Mouse (Mus musculus) MEL (cell line): ENCODE data around the gene Kcnc3. TPM values are rescaled to one million over a fixed set of nuclear protein-coding genes. Genes with fewer than 3 reads are reported as not detected.

Source experiments
- DNase-seq: peaks from one replicate; pipeline ENCODE4 v3.0.0; 2011; ENCODE audit warnings: low read depth, low spot score
- H3K27ac ChIP-seq: 2 replicates; pipeline ENCODE4 v1.5.1; 2012; ENCODE audit warnings: low read depth, mild to moderate bottlenecking, control low read depth, low read length, moderate library complexity; ENCODE audit not compliant: control insufficient read depth
- H3K27me3 ChIP-seq, 2 experiments: fragments of 150-350 bp in 1 of 2; sonication (generic) in 1 of 2; 2 replicates each; pipeline ENCODE4 v1.6.1; 2012; ENCODE audit warnings: low read length in 2 of 2, mild to moderate bottlenecking in 2 of 2, improper control_type of control experiment in 1 of 2, moderate library complexity in 1 of 2; ENCODE audit not compliant: insufficient read depth in 2 of 2, control insufficient read depth in 1 of 2
- H3K36me3 ChIP-seq, 2 experiments: 2 replicates each; pipeline ENCODE4 v1.6.1; 2012 to 2014; ENCODE audit warnings: low read length in 2 of 2, improper control_type of control experiment in 1 of 2, inconsistent platforms in 1 of 2, mild to moderate bottlenecking in 1 of 2; ENCODE audit not compliant: insufficient read depth in 2 of 2, control insufficient read depth in 1 of 2
- H3K4me1 ChIP-seq, 2 experiments: fragments of 150-350 bp in 1 of 2; sonication (generic) in 1 of 2; 2 replicates each; pipeline ENCODE4 v1.6.1; 2012; ENCODE audit warnings: low read length in 2 of 2, improper control_type of control experiment in 1 of 2, mild to moderate bottlenecking in 1 of 2; ENCODE audit not compliant: insufficient read depth in 2 of 2, control insufficient read depth in 1 of 2
- H3K4me3 ChIP-seq, 2 experiments: fragments of 150-350 bp in 1 of 2; sonication (generic) in 1 of 2; 2 replicates each; pipeline ENCODE4 v1.5.1; 2012; ENCODE audit warnings: low read depth in 2 of 2, low read length in 2 of 2, mild to moderate bottlenecking in 2 of 2, moderate library complexity in 2 of 2, control low read depth in 1 of 2, improper control_type of control experiment in 1 of 2; ENCODE audit not compliant: control insufficient read depth in 1 of 2, insufficient read depth in 1 of 2
- H3K79me2 ChIP-seq: 2 replicates; pipeline ENCODE4 v1.6.1; 2012; ENCODE audit warnings: mild to moderate bottlenecking, low read length, moderate library complexity; ENCODE audit not compliant: control insufficient read depth, poor library complexity, insufficient read depth
- H3K9ac ChIP-seq: 2 replicates; pipeline ENCODE4 v1.6.1; 2012; ENCODE audit warnings: low read depth, mild to moderate bottlenecking, control low read depth, low read length, moderate library complexity; ENCODE audit not compliant: control insufficient read depth, poor library complexity, severe bottlenecking
- H3K9me3 ChIP-seq: fragments of 150-350 bp; sonication (generic); replicated peaks from 2 replicates; pipeline ENCODE4 v1.6.1; 2012; ENCODE audit warnings: mild to moderate bottlenecking, low read length, improper control_type of control experiment, moderate library complexity; ENCODE audit not compliant: insufficient read depth
- CHD2 ChIP-seq: IDR thresholded peaks from 2 replicates; pipeline ENCODE4 v1.6.1; 2011; ENCODE audit warnings: low read length, improper control_type of control experiment
- CTCF ChIP-seq, 3 experiments: IDR thresholded peaks in 2 of 3; conservative IDR thresholded peaks in 1 of 3; 2 replicates each; pipeline ENCODE4 v1.5.1; 2011 to 2012; ENCODE audit warnings: low read length in 3 of 3, low read depth in 2 of 3, mild to moderate bottlenecking in 2 of 3, improper control_type of control experiment in 1 of 3, inconsistent platforms in 1 of 3, mixed read lengths in 1 of 3, moderate library complexity in 1 of 3; ENCODE audit not compliant: control insufficient read depth in 1 of 3, insufficient read depth in 1 of 3, poor library complexity in 1 of 3, severe bottlenecking in 1 of 3
- E2F4 ChIP-seq: IDR thresholded peaks from 2 replicates; pipeline ENCODE4 v1.6.1; 2011; ENCODE audit warnings: low read depth, low read length, improper control_type of control experiment, borderline replicate concordance
- ELF1 ChIP-seq: IDR thresholded peaks from 2 replicates; pipeline ENCODE4 v1.6.1; 2014; ENCODE audit warnings: low read depth, mild to moderate bottlenecking, inconsistent platforms, low read length, improper control_type of control experiment, moderate library complexity
- EP300 ChIP-seq, 2 experiments: IDR thresholded peaks; 2 replicates each; pipeline ENCODE4 v1.6.1; 2011; ENCODE audit warnings: improper control_type of control experiment in 2 of 2, low read length in 2 of 2, low read depth in 1 of 2, mild to moderate bottlenecking in 1 of 2
- ETS1 ChIP-seq: IDR thresholded peaks from 2 replicates; pipeline ENCODE4 v1.6.1; 2012; ENCODE audit warnings: low read depth, mild to moderate bottlenecking, inconsistent platforms, low read length, improper control_type of control experiment, moderate library complexity
- GATA1 ChIP-seq: IDR thresholded peaks from 2 replicates; pipeline ENCODE4 v1.6.1; 2011; ENCODE audit warnings: low read depth, low read length, improper control_type of control experiment
- JUND ChIP-seq: IDR thresholded peaks from 2 replicates; pipeline ENCODE4 v1.6.1; 2011; ENCODE audit warnings: low read depth, mild to moderate bottlenecking, improper control_type of control experiment, low read length
- MAX ChIP-seq: IDR thresholded peaks from 2 replicates; pipeline ENCODE4 v1.6.1; 2011; ENCODE audit warnings: low read length, improper control_type of control experiment
- MEF2A ChIP-seq: IDR thresholded peaks from 2 replicates; pipeline ENCODE4 v1.6.1; 2014; ENCODE audit warnings: low read depth, mild to moderate bottlenecking, inconsistent platforms, low read length, improper control_type of control experiment; ENCODE audit not compliant: poor library complexity, insufficient replicate concordance, severe bottlenecking; ENCODE audit errors: extremely low read depth
- MXI1 ChIP-seq: IDR thresholded peaks from 2 replicates; pipeline ENCODE4 v1.6.1; 2011; ENCODE audit warnings: mild to moderate bottlenecking, low read depth, low read length, improper control_type of control experiment
- POLR2A ChIP-seq, 2 experiments: IDR thresholded peaks; 2 replicates each; pipeline ENCODE4 v1.6.1; 2011 to 2012; ENCODE audit warnings: low read length in 2 of 2, mild to moderate bottlenecking in 2 of 2, control low read depth in 1 of 2, improper control_type of control experiment in 1 of 2, low read depth in 1 of 2, moderate library complexity in 1 of 2; ENCODE audit not compliant: control insufficient read depth in 1 of 2, insufficient read depth in 1 of 2, poor library complexity in 1 of 2
- POLR2AphosphoS2 ChIP-seq: IDR thresholded peaks from 2 replicates; pipeline ENCODE4 v1.6.1; 2011; ENCODE audit warnings: low read length, improper control_type of control experiment
- POLR2AphosphoS5 ChIP-seq: IDR thresholded peaks from 2 replicates; pipeline ENCODE4 v1.6.1; 2012; ENCODE audit warnings: low read depth, borderline replicate concordance, mild to moderate bottlenecking, inconsistent platforms, low read length, moderate library complexity, mixed read lengths
- TCF12 ChIP-seq: IDR thresholded peaks from 2 replicates; pipeline ENCODE4 v1.6.1; 2014; ENCODE audit warnings: low read depth, mild to moderate bottlenecking, inconsistent platforms, low read length, improper control_type of control experiment, moderate library complexity
- USF1 ChIP-seq: IDR thresholded peaks from 2 replicates; pipeline ENCODE4 v1.6.1; 2014; ENCODE audit warnings: low read depth, mild to moderate bottlenecking, inconsistent platforms, low read length, improper control_type of control experiment, moderate library complexity
- ZC3H11A ChIP-seq: IDR thresholded peaks from 2 replicates; pipeline ENCODE4 v1.6.1; 2012; ENCODE audit warnings: low read depth, mild to moderate bottlenecking, inconsistent platforms, low read length, improper control_type of control experiment
- ZKSCAN1 ChIP-seq: IDR thresholded peaks from 2 replicates; pipeline ENCODE4 v1.6.1; 2012; ENCODE audit warnings: low read depth, mild to moderate bottlenecking, inconsistent platforms, low read length, improper control_type of control experiment, moderate library complexity
- ZMIZ1 ChIP-seq: IDR thresholded peaks from 2 replicates; pipeline ENCODE4 v1.6.1; 2012; ENCODE audit warnings: low read depth, mild to moderate bottlenecking, inconsistent platforms, low read length, improper control_type of control experiment, moderate library complexity
- polyA plus RNA-seq, 2 experiments: library from polyadenylated mRNA; stranded (reverse) in 1 of 2; unstranded in 1 of 2; fragments of >175 nt in 1 of 2; fragments of >200 nt in 1 of 2; gene quantifications; 2 replicates each; pipeline versions ENCODE4 v1.2.1 to v1.2.4; 2012; ENCODE audit warnings: low replicate concordance in 2 of 2, low read depth in 1 of 2; ENCODE audit not compliant: insufficient read length in 2 of 2, insufficient read depth in 1 of 2, missing spikeins in 1 of 2
- total RNA-seq: library from RNA; depleted of rRNA; stranded (reverse); fragments of 300-350 nt; gene quantifications from 2 replicates; pipeline ENCODE4 v1.2.3, GENCODE M21; 2012

Kcnc3 gene
- total and polyA plus RNA-seq, 3 experiments: not detected

DNA sequence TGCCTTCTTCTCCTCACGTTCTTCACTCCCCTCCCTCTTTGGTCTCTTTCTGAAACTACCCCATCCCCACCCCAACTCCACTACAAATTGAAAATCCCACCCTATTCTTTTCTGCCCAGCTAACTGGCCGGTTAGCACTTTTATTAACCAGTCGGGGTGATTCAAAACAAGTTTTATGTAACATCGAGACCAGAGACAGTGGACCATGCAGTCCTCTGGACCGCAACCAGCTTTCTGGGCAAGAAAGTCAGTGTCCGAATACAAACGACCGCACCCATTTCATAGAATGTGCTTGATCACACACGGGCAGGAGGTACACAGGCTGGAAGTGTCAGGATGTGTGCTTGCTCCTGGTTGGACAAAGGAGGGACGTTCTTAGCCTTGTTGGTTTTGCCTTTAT is 26.0 kb upstream of the Kcnc3 start:
- H3K9me3 ChIP-seq: no peaks in the 10 kb centered on the region
- no peak overlapping the region for H3K9ac ChIP-seq
- no peaks in the 10 kb centered on the region for H3K4me1 ChIP-seq
- no peaks in the 10 kb centered on the region for H3K79me2 ChIP-seq
- DNase-seq: no peak
- no peak overlapping the region for H3K27ac ChIP-seq
- H3K4me3 ChIP-seq: no peak overlapping the region
- TF ChIP-seq USF1: no peak
- TF ChIP-seq E2F4: no peak
- no peak for TF ChIP-seq POLR2AphosphoS2
- TF ChIP-seq ZKSCAN1: no peak
- TF ChIP-seq ZC3H11A: no peak
- no peak for TF ChIP-seq TCF12
- no peak for TF ChIP-seq POLR2A (IDR thresholded peaks at IDR 0.05; ENCODE audit: control insufficient read depth in 1 of 2, insufficient read depth in 1 of 2, low read depth in 1 of 2, low read length in 2 of 2, poor library complexity in 1 of 2)
- TF ChIP-seq CHD2: no peak
- no peak for TF ChIP-seq MEF2A
- H3K27me3 ChIP-seq: no peaks in the 10 kb centered on the region
- H3K36me3 ChIP-seq: no peaks in the 10 kb centered on the region

DNA sequence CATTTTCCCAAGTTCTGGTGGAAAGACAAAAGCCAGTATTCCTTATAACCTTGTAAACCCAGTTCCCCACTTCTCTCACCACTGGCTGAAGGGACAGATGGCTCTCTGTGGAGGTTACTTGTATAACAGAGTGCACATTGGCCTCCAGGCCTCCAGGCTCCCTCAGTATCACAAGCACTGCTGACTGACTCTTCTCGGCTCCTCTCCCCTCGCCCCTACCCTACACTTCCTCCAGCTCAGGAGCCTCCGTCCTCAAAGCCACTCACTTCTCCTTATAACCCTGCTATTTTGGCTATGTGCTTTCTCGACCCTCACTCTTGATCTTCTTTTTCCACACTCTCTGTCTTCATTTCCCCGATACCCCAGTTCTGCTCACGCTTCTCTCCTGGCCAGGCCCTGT is 25.1 kb upstream of the Kcnc3 start:
- no peaks in the 10 kb centered on the region for H3K9me3 ChIP-seq
- TF ChIP-seq EP300 (IDR thresholded peaks at IDR 0.05; ENCODE audit: low read depth in 1 of 2, low read length in 2 of 2): no peak
- no peak for DNase-seq
- no peak overlapping the region for H3K27ac ChIP-seq
- no peak overlapping the region for H3K9ac ChIP-seq
- no peaks in the 10 kb centered on the region for H3K4me1 ChIP-seq
- no peaks in the 10 kb centered on the region for H3K27me3 ChIP-seq
- H3K36me3 ChIP-seq: no peaks in the 10 kb centered on the region
- H3K4me3 ChIP-seq: no peak overlapping the region
- H3K79me2 ChIP-seq: no peaks in the 10 kb centered on the region

DNA sequence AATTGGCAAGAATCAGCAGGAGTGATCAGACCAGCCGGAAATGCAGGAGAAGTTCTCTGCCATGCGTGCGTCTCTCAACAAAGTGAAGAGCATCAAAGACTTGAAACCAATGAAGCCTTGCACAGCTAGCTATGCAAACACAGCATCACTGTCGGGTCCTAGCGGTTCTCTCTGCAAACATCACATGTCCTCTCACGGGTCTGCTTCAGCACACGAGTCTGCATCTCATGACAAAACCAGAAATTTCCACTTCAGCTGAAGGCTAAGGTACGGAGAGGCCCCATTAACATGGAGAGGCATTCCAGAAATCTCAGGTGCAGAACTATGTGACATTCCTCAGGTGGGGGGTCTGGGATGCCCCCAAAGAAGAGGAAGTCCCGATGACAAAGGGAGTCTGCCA is 21.7 kb upstream of the Kcnc3 start:
- H3K9ac ChIP-seq: no peak overlapping the region
- no peaks in the 10 kb centered on the region for H3K27me3 ChIP-seq
- TF ChIP-seq JUND (no peak), EP300 (IDR thresholded peaks at IDR 0.05; ENCODE audit: low read depth in 1 of 2, low read length in 2 of 2) (no peak), ZC3H11A (no peak), ZKSCAN1 (no peak), CTCF (IDR thresholded peaks at IDR 0.05 in 2 of 3, conservative IDR thresholded peaks at IDR 0.05 in 1 of 3; ENCODE audit: control insufficient read depth in 1 of 3, insufficient read depth in 1 of 3, low read depth in 2 of 3, low read length in 3 of 3, poor library complexity in 1 of 3, severe bottlenecking in 1 of 3) (no peak), POLR2AphosphoS2 (no peak), GATA1 (no peak), POLR2AphosphoS5 (no peak), USF1 (no peak), MEF2A (no peak), ETS1 (no peak), MXI1 (no peak), ZMIZ1 (no peak), ELF1 (no peak), MAX (no peak)
- no peak overlapping the region for H3K27ac ChIP-seq
- no peaks in the 10 kb centered on the region for H3K36me3 ChIP-seq
- DNase-seq: no peak
- no peak overlapping the region for H3K4me3 ChIP-seq
- no peaks in the 10 kb centered on the region for H3K4me1 ChIP-seq
- no peaks in the 10 kb centered on the region for H3K9me3 ChIP-seq
- H3K79me2 ChIP-seq: no peaks in the 10 kb centered on the region
